Mouse (Mus musculus) ES-E14 (cell line): Measurements from ENCODE around the gene Yipf1. TPM values are rescaled to one million over a fixed set of nuclear protein-coding genes. Genes with fewer than 3 reads are reported as not detected.

ENCODE experiments used
- DNase-seq: peaks from one replicate; pipeline ENCODE4 v3.0.0-alpha.2; 2013; ENCODE audit warnings: low read depth, low spot score
- H3K27ac ChIP-seq: 2 replicates; pipeline ENCODE4 v1.5.1; 2012; ENCODE audit warnings: low read depth, mild to moderate bottlenecking, low read length, moderate library complexity, mixed read lengths; ENCODE audit not compliant: poor library complexity, insufficient read depth, severe bottlenecking
- H3K36me3 ChIP-seq: 2 replicates; pipeline ENCODE4 v1.6.1; 2012; ENCODE audit warnings: mild to moderate bottlenecking, low read length, moderate library complexity, mixed read lengths; ENCODE audit not compliant: control insufficient read depth, poor library complexity, insufficient read depth, severe bottlenecking
- H3K4me1 ChIP-seq, 2 experiments: fragments of 150-350 bp in 1 of 2; sonication (generic) in 1 of 2; 2 replicates each; pipeline ENCODE4 v1.6.1; 2012; ENCODE audit warnings: low read length in 2 of 2, mild to moderate bottlenecking in 1 of 2, mixed read lengths in 1 of 2; ENCODE audit not compliant: control insufficient read depth in 2 of 2, insufficient read depth in 2 of 2, poor library complexity in 1 of 2
- H3K4me3 ChIP-seq, 2 experiments: fragments of 150-350 bp in 1 of 2; sonication (generic) in 1 of 2; 2 replicates each; pipeline ENCODE4 v1.5.1; 2012; ENCODE audit warnings: low read length in 2 of 2, low read depth in 1 of 2, mild to moderate bottlenecking in 1 of 2, mixed read lengths in 1 of 2; ENCODE audit not compliant: insufficient read depth in 1 of 2, poor library complexity in 1 of 2, severe bottlenecking in 1 of 2
- H3K9ac ChIP-seq: 2 replicates; pipeline ENCODE4 v1.6.1; 2012; ENCODE audit warnings: low read depth, mild to moderate bottlenecking, low read length, mixed read lengths; ENCODE audit not compliant: poor library complexity, insufficient read depth, severe bottlenecking
- H3K9me3 ChIP-seq: fragments of 150-350 bp; sonication (generic); 2 replicates; pipeline ENCODE4 v1.6.1; 2012; ENCODE audit warnings: low read depth, mild to moderate bottlenecking, low read length; ENCODE audit not compliant: control insufficient read depth, insufficient read depth
- CHD2 ChIP-seq: IDR thresholded peaks from 2 replicates; pipeline ENCODE4 v1.6.1; 2014; ENCODE audit warnings: mild to moderate bottlenecking, low read depth, low read length, inconsistent platforms
- HCFC1 ChIP-seq: IDR thresholded peaks from 2 replicates; pipeline ENCODE4 v1.6.1; 2012; ENCODE audit warnings: low read length, inconsistent platforms, borderline replicate concordance; ENCODE audit not compliant: insufficient read depth
- MAFK ChIP-seq: IDR thresholded peaks from 2 replicates; pipeline ENCODE4 v1.6.1; 2014; ENCODE audit warnings: mild to moderate bottlenecking, low read depth, low read length, inconsistent platforms; ENCODE audit not compliant: insufficient read depth
- ZC3H11A ChIP-seq: IDR thresholded peaks from 2 replicates; pipeline ENCODE4 v1.6.1; 2012; ENCODE audit warnings: low read depth, mild to moderate bottlenecking, inconsistent platforms, low read length, borderline replicate concordance
- ZNF384 ChIP-seq: IDR thresholded peaks from 2 replicates; pipeline ENCODE4 v1.6.1; 2012; ENCODE audit warnings: low read depth, low read length, inconsistent platforms
- in situ Hi-C, 2 experiments: fragments of 600-800 bp; cut with MboI; formaldehyde crosslinking; loops; one replicate each; pipeline ENCODE4 v1.15.1; 2025; ENCODE audit warnings: low sequenced_read_pairs in 2 of 2, inconsistent platforms in 1 of 2; ENCODE audit not compliant: unreplicated experiment in 2 of 2
- total RNA-seq: library from RNA; depleted of rRNA; stranded (reverse); fragments of 300-350 nt; gene quantifications from 2 replicates; pipeline ENCODE4 v1.2.3, GENCODE M21; 2012

The Yipf1 gene
- total RNA-seq, 1 experiment, result 31.6 TPM

DNA sequence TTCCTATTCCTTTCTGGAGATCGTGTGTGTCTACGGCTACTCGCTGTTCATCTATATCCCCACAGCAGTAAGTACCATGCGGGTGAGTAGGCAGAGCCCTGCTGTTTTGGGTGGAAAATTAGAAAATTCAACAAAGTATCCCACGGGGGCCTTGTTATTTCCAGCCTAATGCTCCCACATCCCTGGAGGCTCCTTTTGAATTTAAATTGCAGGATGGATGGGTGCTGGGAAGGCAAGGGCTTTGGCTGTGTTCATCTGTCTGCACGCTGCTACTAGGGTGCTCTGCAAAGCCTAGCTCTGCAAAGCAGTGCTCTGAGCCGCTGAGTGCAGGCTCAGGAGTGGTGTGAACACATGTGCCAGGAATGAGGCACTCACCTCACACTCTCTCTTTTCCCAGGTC lies 30.4 kb downstream of the Yipf1 start:
- in situ Hi-C loops, result no loop called here
- Histone ChIP-seq H3K27ac (no peak overlapping the region), H3K9me3 (no peaks in the 10 kb centered on the region), H3K4me3 (no peak overlapping the region), H3K9ac (no peak overlapping the region), H3K36me3 (no peaks in the 10 kb centered on the region), H3K4me1 (no peaks in the 10 kb centered on the region)
- no peak for TF ChIP-seq MAFK
- TF ChIP-seq ZNF384, result no peak
- no peak for TF ChIP-seq ZC3H11A
- TF ChIP-seq HCFC1, result no peak
- no peak for TF ChIP-seq CHD2
- DNase-seq, result no peak

DNA sequence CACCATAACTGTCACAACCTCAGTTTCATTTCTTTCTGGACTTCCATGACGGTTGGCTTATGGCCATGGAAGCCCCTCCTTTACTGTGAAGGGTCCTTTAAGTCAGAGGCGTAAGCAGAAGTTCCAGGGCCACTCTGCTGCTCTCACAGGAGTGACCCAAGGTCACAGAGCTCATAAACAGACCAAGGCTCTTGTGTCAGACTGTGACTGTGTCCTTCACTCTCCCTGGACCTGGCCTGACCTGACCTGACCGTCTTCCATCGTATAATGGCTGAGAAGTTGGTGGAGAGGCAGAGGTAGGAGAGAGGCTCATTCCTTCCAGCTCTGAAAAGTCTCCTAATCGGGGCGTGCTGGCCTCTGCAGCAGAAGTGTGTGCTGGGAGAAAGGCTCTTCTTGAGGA lies 33.1 kb downstream of the Yipf1 start:
- DNase-seq, result no peak

DNA sequence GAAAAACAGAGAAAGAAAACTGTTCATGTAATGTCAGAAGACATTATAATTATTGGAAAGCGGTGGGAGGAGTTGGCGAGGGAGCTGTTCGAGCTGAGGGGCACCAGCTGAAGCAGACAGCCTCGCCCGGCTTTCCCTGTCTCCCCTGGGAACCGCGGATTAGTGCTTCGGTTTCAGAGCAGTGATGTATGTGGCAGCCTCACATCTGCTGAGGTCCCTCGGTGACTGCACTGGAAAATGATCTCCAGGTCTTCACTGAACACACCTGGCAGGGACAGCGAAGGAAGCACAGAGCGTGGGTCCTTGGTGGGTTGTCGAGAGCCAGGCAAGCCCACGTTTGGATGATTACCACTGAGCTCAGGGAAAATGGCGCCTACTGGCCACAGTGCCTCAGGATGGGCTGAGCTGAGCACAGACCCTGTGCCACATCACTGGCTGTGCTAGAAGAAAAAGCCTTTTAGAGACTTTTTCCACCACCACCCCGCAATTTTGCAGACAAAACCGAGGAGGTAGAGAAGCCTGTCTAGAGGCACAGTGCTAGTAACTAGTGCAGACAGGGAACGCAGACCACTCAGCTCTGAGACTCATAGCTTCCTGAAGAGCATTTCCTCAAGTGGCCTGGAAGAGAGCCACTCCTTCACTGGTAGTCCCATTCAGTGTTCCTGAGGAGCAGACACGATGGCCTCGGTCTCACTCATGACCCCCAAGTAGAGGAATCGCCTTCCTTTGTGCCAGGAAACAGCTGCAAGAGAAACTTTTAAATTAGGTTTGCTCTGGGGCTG lies 34.6 kb downstream of the Yipf1 start:
- in situ Hi-C loops, result no loop called here
- no peak for DNase-seq
- TF ChIP-seq HCFC1 (no peak), CHD2 (no peak), ZC3H11A (no peak), ZNF384 (no peak), MAFK (no peak)
- no peak overlapping the region for H3K4me3 ChIP-seq
- no peaks in the 10 kb centered on the region; the same call in 1 of the 2 replicates for H3K36me3 ChIP-seq
- no peaks in the 10 kb centered on the region for H3K9me3 ChIP-seq
- H3K9ac ChIP-seq, result no peak overlapping the region
- H3K4me1 ChIP-seq, result no peaks in the 10 kb centered on the region
- H3K27ac ChIP-seq, result no peak overlapping the region

More for the DNA sequence above, 33.1 kb downstream of the Yipf1 start:
- TF ChIP-seq ZC3H11A (no peak), HCFC1 (no peak), MAFK (no peak), CHD2 (no peak), ZNF384 (no peak)
- H3K9ac ChIP-seq, result no peak overlapping the region
- in situ Hi-C loops, result no loop called here
- H3K4me1 ChIP-seq, result no peaks in the 10 kb centered on the region
- no peak overlapping the region for H3K27ac ChIP-seq
- H3K36me3 ChIP-seq, result no peaks in the 10 kb centered on the region; the same call in 1 of the 2 replicates
- no peak overlapping the region for H3K4me3 ChIP-seq
- no peaks in the 10 kb centered on the region for H3K9me3 ChIP-seq

DNA sequence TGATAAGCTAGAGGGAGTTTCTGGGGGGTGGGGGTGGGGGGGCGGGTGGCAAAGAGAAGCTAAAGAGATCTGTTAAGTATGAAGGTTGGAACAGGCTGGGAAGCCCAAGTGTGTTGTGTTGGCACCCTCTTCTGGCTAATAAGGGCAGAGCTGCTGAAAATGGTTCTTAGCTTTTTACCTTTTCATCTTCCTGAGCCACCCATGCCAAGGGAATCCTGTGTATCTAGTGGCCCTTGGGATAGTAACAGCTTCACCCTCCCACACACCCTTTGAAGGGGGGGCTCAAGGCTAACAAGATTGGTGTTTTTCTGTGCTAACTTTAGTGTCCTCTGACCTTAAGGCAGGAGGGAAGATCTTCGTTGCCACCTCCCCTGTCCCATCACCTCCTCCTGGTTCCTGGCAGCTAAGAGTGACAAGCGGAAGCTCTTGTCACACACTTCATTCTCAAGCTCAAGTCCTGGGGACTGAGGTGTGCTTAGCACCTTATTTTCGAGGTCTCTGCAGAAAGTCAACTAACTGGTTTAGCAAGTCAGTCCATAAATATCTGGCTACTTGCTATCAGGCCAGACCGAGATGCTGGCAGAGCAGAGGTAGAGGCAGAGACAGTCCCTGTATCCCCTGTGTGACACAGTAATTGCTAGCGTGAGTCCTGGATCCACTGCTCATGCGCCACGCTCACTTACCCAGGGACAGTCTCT lies 35.3 kb downstream of the Yipf1 start:
- Histone ChIP-seq H3K9me3 (no peaks in the 10 kb centered on the region), H3K4me3 (no peak overlapping the region), H3K27ac (no peak overlapping the region), H3K9ac (no peak overlapping the region), H3K4me1 (no peaks in the 10 kb centered on the region), H3K36me3 (no peaks in the 10 kb centered on the region; the same call in 1 of the 2 replicates)
- in situ Hi-C loops, result loop anchor here in 1 of 2 experiments (25.0 kb wide), 1 partner anchor 537 kb away; the partner anchor contains the start of gene Acot11
- TF ChIP-seq CHD2, result no peak
- TF ChIP-seq ZC3H11A, result peak; percentile 44; the same call in 1 of the 2 replicates
- no peak for DNase-seq
